Mouse (Mus musculus): Measurements from ENCODE around the gene Ryk.

DNA sequence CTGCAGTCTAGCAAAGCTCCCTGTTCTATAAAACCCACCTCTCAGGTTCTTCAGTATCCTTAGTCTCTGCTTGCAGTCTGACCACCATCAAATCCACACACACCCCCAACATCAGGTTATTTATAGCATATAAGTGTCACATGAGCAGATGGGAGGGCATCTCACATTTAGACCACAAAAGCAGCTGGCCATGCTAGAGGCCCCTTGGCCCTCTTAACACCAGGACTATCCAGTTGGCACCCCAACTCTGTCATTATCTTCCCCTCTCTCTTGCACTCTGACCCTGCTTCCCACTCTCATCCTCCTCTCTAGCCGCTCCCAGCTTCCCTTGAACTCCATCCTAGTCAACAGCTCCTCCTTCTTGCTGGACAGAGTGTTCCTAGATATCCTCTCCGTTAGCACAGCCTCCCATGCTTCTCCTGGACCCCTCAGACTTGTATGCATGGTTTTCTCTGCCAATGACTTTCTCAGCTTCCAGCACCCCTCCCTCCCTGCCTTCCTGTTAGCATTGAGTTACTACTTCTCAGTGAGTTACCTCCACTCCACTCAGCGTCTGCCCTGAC is 80.7 kb downstream of the Ryk start:
- TF ChIP-seq CTCF (IDR thresholded peaks at IDR 0.05; ENCODE audit: control insufficient read depth, insufficient read depth, low read length): no peak
- TF ChIP-seq POLR2A (IDR thresholded peaks at IDR 0.05; ENCODE audit: borderline replicate concordance, control insufficient read depth, low read depth, low read length): no peak
